Mouse (Mus musculus) liver, postnatal 0 days (tissue): ENCODE data around the gene Epm2aip1.

Experiments
- CTCF ChIP-seq: sonication (generic); IDR thresholded peaks from 2 replicates; pipeline ENCODE4 v1.5.1; 2016; ENCODE audit warnings: antibody characterized with exemption, low read depth
- EP300 ChIP-seq: IDR thresholded peaks from 2 replicates; pipeline ENCODE4 v1.6.1; 2016; ENCODE audit warnings: antibody characterized with exemption, low read depth, mild to moderate bottlenecking

GRCm38 (mm10) chr9:111294911-111295310 is 23.2 kb downstream of the Epm2aip1 start:
- no peak for TF ChIP-seq CTCF
- TF ChIP-seq EP300 = no peak
